Mouse (Mus musculus): ENCODE results near the gene Grb14.

Gene Grb14

DNA sequence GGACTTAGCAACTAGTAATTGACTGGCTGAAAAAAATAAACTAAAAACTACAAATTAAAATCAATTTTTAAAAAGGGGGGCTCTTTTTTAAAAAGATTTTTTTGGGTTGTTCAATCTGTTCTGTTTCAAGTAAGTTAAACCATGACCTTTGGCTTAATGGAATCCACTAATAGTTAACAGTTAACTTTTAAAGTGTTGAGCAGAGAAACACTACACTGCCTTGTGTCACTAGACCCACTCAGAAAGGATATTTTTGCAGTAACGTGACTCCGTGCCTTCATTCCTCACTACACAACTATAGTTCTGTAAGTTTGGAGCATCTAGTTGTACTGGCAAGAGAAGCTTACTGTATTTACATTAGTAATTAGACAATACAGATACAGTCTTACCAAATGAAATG is 50.2 kb downstream of the Grb14 start:
- DNase-seq (ENCODE audit: low read depth): no peak

DNA sequence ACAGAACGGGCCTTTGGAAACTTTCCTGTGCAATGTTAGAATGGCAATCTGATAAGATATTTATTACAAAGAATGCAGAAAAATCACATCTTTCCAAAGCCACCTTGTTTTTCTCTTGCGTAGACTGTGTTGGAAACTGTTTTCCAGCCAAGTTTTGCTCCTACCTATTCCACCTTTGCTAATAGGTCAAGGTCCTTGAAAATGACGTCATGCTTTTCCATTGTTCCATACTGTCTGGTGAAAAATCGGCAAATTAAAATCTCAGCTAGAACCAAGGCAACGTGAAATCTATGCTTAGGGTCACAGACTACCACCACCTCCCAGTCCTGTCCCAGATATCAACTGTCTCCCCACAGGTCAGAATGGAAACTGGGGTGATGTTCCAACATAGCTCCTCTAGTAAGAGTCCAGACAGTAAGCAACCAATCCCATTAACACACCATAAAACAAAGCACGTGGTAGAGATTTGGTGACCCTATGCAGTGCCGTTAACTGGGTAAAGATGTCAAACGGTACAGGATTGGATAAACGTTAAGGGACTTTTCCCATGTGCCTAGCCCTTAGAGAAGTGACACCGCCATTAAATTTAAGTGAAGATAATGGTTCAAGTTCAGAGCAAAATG is 50.9 kb downstream of the Grb14 start:
- no peak for DNase-seq (ENCODE audit: low read depth)

DNA sequence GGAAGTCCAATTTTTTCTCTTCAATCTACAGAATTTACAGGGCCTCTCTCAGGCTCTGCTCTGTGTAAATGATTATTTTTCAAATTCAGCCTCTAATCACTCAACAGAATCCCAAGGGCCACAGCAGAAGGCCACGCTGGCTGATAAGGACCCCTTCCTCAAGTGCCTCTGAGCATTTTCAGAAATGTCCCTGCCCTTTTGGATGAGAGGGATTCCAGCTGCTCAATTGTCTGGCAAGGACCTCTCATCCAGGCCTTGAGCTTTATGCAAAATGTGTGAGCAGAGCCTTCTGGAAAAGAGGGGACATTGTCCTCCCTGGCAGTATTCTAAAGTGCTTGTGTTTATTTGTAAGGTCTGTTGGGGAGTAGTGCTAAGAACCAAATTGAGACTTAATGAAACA is 51.7 kb downstream of the Grb14 start:
- DNase-seq (ENCODE audit: low read depth): no peak

DNA sequence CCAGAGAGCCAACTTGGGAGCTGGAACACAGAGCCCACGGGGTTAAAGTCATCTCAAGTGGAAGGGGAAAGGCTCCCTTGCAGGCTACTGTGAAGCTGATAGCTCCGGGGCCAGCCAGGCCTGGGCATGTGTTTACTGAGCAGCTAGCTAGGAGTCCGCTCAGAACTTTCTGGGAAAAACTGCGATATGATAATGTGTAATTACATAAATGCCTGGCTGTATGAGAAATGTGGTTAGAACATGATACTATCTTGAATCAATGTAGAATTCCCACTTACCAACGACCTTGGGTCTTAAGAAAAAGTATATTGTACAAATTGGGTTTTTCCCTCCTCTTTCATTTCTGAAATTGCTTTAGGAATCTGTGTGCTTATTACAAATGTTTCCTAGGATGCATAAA is 53.0 kb downstream of the Grb14 start:
- DNase-seq (ENCODE audit: low read depth): no peak

DNA sequence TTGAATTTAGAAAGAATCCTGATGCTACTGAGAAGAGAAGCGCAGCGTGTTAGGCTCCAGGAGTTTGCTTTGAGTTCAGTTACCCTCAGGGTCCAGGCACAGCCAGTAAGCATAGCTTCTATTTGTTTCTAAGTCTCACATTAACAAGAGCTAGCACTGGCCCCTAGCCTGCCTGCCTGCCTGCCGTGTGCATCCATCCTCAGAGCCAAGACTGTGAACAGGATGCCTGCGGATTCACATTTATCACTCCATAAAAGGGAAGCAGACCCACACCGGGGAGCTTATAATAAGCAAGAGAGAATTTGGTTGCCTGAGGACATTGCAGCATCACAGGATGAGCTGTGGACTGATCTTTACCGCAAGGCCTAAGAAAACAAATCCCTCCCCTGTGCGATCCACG is 53.8 kb downstream of the Grb14 start:
- DNase-seq (ENCODE audit: low read depth): no peak

DNA sequence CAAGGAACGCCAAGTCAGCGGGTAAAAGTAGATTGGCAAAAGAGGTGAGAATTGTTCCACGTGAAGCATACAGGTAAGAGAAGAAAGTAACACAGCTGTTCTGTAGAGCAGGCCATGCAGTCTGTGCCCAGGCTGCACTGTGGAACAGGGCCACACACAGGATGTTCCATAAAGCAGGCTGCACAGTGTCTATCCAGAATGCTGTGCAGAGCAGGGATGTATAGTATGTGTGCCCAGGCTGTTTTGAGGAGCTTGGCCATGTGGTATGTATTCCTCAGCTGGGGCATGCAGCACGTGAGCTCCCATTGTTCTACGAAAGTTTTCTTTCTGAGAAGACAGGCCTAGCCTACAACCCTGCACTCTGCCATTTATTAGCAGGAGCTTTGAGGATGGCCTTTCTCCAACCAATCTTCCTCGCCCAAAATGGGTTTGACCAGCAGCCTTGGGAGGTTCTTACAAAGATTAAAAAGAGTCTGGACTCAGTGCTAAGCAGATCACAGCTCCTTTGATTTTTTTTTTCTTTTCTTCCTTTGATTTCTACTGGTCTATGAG is 57.8 kb downstream of the Grb14 start:
- DNase-seq (ENCODE audit: low read depth): no peak

DNA sequence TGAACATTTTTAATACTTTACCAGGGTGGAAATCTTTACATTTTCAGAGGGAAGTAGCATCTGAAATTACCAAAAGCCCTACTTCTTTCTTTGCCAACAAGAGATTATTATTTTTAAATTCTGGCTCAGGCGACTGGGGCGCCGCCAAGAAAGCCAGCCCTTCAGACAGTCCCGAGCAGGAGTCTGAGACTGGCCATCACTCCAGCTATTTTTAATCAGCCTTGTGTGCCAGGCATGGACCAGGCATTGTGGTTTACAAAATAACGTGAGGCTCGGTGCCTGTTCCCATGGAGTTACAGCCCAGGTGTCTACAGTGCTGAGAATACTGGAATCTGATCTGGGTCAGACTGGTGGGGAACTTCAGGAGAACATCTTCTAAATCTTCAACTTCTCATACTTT is 58.5 kb downstream of the Grb14 start:
- no peak for DNase-seq (ENCODE audit: low read depth)

DNA sequence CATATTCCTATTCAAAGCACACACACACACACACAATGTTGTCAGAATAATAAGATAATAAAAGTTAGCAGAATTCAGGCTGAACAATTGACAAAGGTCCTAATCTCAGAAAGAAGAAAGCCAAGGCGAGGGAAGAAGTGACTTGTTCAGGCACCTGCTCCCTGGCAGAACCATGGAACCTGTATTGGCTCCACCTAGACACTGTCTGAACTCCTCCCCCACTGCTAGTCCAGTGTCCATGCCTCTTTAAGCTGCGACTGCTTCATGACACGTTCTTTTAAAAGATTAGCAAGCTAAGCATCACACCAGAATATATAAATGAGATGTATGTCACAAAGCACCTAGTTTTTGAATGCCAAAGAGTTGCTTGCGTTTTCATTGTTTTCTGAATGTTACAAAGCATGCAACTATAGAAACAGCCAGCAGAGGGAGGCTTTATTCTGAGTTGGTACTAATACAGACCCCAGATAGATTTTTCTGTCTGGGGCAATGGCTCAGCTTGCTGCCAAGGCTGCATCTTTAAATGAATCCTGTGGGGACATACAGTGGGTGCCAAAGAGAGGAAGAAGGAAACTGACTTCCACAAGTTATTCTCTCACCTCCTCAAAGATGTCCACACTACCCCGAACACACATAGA is 59.4 kb downstream of the Grb14 start:
- no peak for DNase-seq (ENCODE audit: low read depth)

DNA sequence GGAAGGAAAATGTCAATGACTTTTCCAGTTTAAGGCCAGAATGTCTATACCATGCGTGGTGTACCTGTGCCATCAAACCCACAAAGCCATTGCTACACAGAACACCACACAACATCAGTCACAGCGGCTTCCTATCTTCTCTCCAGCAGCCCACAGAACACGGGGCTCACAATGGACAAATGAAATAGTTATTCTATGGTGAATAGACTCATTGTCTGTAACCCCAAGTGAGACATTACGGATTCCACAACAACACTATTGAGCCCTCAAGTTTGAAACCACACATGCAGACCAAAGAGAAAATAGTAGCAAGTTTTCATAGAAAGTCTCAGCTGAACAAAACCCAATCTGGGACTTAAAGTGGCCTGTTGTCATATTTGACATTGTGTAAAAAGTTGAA is 62.6 kb downstream of the Grb14 start:
- DNase-seq (ENCODE audit: low read depth): no peak

DNA sequence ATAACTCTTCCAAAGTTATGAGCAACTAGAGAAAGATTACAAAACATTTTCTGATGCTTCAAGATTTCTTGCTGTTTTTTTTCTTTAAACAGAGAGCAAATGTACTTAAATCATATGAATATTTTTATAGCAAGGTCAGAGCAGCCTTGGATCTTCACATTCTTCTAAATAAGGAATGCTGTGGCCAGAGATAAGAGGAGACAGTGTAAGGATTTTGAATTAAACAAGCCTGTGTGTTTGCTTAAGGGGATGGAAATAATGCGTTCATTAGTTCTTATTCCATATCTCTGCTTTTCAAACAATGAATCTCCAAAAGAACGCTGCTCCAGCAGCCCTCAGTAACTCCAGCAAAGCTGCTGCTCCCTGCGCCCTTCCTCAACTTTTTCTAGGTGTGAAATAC is 63.4 kb downstream of the Grb14 start:
- DNase-seq (ENCODE audit: low read depth): no peak

DNA sequence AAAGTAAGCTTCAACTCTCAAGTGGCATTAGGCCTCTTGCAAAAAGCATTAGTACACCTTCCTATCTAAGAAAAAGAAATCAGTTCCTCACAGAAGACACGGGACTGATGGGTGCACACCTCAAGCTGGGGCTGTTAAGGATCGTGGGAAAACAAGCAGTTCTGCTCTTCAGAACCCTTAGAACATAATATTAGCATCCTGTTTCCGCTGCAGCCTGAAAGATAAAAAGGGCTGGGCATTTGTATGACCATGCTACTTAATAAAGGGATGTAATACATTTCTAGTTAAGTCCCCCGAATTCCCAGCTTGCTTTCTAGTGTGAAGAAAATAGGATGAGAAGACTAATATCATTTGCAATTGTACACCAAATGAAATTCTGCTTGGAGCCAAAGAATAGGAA is 65.1 kb downstream of the Grb14 start:
- DNase-seq (ENCODE audit: low read depth): no peak

DNA sequence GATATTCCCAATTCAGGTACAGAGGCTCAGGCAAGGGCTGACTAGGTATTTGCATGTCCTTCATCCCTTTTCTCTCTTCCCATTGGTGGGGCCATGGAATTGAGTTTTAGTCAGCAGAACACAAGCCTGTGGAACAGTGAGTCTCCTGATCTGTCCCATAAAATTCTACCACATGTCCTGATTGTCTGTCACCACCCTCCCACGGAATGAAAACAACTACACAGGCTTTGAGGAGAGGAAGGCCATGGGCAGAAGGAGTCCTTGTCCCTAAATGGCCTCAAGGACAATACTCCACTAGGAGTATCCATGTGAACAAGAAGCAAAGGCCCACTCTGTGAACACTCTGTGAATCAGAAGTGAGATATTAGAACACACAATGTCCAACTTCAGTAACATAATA is 69.3 kb downstream of the Grb14 start:
- DNase-seq (ENCODE audit: low read depth): no peak

DNA sequence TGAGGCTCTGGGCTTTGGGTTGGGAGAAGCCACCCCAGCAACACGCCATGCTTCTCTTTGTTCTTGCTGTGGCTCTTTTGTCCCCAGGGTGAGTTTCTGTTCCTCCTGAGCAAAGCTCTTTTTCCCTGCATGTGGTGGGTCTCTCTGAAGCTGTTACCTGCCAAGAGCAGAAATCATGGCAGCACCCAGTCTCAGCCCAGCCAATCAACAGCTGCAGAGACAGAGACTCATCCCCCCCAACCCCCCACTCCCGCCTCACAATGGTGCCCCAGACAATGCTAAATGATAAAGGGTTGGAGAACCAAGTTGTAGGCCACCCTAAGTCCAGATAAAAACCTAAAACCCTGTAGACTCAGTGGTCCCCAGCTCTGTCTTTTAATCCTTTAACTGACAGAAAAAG is 75.6 kb downstream of the Grb14 start:
- no peak for DNase-seq (ENCODE audit: low read depth)

DNA sequence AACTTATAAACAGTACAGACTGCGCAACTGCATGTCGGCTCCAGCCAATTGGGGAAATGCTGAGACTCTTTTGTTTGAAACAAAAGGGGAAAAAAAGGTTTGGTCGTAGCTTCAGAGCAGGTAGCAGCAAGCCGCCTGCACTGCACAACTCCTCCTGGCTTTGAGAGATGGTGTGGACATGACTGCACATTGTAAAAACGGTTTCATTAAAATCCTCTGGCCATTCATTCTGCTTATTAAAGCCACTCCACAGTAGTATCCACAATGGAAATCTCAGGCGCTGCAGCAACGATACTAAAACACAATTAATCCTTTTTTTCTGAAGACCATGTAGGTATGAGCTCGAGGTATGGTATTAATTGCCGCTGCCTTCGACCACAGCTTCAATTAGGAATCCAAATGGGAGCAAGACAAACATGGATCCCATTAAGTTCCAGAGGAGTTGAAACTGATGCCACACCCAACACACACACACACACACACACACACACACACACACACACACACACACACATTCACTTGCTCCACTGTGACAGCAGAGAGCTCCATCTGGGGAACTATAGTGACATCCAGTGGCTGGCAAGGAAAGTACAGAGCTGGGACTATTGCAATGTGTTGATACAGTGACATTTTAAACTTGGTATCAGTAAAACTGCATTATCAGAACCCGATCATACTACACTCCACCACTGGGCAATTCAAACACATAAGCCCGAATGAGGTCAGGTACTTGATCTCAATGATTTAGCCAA is 76.2 kb downstream of the Grb14 start:
- no peak for DNase-seq (ENCODE audit: low read depth)

DNA sequence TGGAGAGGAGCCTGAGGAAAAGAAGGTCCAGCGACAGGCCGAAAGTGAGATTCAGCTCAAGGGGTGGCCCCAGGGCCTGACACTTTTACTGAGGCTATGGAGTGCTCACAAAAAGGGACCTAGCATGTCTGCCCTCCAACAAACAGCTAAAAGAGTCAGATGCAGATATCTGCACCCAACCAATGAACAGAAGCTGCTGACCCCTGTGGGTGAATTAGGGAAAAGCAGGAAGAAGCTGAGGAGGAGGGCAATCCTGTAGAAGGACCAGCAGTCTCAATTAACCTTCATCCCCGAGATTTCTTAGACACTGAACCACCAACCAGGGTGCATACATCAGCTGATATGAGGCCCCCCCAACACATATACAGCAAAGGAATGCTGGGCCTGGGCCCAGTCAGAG is 77.3 kb downstream of the Grb14 start:
- DNase-seq (ENCODE audit: low read depth): no peak

DNA sequence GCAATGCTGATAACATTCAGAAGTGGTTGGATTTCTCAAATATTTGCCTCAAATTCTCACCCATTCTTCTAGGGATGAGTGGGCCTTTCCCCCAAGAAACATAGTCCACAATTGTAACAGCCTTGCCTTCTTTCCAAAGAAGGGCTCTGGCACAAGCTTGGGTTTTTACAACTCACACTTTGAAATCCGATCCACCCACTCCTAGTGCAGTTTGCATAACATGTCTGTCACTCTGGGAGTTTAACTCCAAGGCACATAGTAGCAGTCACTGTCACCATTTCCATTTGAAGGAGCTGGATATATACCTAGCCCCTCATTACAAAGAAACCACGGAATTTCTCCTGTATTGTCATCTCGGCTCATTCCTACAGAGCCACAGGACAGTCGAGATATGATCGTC is 103.9 kb downstream of the Grb14 start:
- DNase-seq (ENCODE audit: low read depth): no peak

DNA sequence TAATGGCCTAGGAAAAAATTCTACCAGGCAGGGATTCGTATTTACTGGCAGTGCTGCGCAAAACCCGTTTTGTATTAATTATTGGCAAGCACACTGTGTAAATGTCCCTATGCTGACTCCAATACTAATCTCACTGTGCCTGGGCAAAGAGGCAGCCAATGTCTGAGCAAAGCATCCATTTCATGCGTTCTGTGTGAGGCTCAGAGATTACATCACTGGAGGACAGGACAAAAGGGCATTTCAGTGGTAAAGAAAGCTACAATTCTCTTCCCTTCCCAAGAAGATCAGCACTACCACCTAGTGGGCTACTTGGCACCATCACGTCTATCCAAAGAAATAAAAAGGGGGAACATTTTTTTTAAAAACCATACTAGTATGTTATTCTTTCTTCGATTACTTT is 109.3 kb downstream of the Grb14 start:
- no peak for DNase-seq (ENCODE audit: low read depth)

DNA sequence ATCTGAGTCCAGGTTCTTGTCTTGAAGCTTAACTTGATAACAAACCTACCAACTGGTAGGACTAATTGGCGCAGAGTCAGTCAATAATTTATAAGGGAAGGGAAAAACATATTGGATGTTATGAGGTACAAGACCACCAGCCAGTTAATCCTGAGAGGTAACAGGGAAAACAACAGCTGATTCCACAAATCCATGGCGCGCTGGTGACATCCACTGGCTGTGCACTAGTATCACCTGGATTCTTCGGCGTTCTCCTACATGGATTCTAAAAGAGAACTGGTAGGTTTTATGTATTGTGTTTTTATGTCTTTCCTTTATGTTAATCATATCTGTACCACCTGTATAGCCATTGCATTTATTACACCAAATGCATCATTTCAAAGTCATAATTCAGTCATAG is 119.9 kb downstream of the Grb14 start:
- DNase-seq (ENCODE audit: low read depth): no peak

DNA sequence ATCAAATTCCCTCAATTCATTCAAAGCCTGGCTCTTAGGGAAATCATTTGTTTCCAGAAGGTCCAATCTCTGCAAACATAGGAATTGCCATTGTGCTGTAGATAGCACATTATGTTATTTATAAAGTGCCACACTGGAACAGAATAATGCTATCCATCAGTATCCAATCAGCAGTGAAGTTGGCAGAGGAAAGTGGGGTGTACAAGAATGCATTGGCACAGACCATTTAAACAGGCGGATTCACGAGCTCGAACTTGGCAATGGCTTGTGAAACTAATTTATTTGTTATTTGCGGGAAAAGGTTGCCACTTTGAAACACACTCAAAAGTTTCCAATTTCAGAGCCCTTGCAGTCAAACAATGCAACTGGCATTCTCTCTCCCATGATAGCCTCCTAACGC is 126.9 kb downstream of the Grb14 start:
- no peak for DNase-seq (ENCODE audit: low read depth)

DNA sequence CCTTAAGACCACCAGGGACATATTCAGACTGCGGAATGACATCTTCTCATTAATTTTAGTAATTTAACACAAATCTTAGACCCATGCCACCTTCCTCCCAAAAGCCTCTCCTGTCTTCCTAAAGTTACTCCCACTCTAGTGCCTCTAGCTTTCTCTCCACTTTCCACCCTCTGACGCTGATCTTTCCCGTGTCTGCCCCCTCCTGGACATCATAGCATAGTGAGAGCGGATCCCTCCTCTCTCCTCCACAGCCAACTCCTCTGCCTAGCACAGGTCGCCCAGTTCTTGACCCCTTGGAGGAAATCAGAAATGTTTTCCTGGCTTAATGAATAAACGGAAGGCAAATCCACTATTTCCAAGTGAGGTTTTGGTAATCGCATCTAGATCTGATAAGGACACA is 131.6 kb downstream of the Grb14 start:
- DNase-seq (ENCODE audit: low read depth): no peak

DNA sequence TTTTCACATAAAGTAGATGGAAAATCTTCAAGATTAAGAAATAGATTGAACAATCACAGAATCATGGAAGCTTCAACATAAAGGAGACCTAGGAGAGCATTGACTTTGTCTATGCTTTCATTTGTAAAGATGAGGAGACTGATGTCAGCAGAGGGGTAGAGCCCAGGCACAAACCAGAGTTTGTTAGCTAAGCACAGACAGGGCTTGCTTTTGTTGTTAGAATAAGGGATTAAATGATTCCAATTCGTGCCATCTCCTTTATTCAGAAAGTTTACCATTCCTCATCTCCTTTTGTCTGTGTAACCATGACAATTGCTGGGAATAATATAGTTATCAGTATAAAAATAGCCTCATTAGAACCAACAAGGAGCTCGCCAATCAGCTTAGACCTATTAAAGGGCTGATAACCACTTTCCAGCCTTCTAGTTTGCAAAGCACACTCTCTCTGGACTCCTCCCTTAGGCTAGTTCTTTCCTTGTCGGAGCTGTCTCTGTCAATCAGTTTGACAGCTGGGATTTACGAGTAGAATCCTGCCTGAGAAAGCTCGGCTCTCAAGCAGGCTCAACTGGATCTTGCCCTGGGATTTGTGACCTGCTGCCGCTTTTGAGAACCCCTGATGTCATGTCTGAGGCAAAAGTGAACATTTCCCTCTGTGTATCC is 137.6 kb downstream of the Grb14 start:
- no peak for DNase-seq (ENCODE audit: low read depth)

DNA sequence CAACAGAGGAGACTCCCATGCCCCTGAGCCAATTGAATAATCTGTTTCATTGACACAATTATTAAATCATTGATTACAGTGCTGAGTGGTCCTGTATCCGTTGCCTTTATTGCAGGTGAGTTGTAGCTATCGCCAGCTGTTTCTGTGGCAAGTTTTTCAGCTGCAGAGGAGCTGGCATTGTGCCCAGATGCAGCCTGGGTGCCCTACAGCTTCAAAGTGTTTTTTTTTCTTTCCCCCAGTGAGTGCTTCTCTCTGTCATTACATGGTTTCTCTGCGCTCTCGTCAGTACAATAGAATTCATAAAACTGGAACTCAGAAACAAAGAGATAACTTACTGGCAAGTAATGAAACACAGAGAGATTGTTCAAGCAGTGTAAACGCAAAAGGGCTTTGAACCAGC is 139.1 kb downstream of the Grb14 start:
- no peak for DNase-seq (ENCODE audit: low read depth)

DNA sequence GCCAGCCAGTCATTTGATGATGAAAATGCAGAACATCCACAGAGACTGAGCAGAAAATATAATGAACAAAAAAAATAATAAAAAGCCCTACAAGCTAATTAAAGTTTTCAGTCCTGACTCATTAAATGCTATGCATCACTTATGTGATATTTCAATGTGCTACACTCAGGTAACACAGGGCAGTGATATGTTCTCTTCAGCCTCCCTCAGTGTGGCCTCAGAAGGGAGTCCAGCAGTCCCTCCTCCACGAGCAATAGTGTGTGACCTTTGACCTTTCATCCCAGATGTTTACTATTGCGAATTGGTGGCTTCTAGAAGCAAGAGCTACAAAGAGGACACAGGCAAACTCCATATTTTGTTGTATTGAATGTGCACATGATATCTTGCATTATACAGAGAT is 146.5 kb downstream of the Grb14 start:
- DNase-seq (ENCODE audit: low read depth): no peak
